Mouse (Mus musculus): ENCODE results near the gene Nr1i3.
A peak's percentile ranks its signal among the peaks of the same experiment; 100 is the strongest.

The Nr1i3 gene

DNA sequence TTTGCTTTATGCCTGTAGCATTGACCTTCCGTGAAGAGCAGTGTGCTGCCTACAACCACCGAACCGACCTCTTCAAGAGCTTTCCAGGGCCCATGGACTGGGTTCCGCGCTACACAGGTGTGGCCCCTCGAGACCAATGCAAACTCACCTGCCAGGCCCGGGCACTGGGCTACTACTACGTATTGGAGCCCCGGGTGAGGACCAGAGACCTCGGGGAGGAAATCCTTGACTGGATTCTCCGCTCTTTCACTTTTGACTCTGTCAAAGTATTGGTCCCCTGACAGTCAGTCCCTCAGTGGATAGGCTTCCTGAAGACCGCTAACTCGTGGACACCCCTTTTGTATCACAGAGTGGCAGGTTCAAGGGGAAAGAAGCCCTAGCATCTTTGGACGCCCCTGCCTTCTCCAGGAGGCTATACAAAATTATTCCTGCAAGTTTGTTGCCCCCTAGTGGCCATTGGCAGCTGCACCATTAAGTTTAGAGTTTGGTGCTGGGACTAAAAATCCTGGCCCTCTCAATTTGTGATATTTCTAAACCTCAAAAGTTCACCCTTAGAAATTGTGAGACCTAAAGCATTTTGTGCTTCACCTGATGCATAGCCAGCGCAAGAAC, 43.3 kb downstream of the Nr1i3 start:
- peak; percentile 69 for DNase-seq

GRCm38 (mm10) chr1:171257781-171258180, 44.0 kb downstream of the Nr1i3 start:
- no peak for DNase-seq

DNA sequence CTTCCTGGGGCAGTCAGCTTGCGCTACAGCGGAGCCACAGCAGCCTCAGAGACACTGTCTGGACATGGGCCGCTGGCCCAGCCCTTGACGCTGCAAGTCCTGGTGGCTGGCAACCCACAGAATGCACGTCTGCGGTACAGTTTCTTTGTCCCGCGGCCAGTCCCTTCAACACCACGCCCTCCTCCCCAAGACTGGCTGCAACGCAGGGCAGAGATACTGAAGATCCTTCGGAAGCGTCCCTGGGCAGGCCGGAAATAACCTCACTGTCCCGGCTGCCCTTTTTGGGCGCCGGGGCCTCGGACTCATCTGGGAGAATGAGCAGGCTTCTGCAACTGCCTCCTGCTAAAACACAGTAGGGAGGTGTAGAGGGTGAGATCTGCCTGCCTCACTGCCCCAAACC, 45.2 kb downstream of the Nr1i3 start:
- DNase-seq: no peak

- no peak for DNase-seq
Measured at GRCm38 (mm10) chr1:171260316-171260715, 46.5 kb downstream of the Nr1i3 start.

DNA sequence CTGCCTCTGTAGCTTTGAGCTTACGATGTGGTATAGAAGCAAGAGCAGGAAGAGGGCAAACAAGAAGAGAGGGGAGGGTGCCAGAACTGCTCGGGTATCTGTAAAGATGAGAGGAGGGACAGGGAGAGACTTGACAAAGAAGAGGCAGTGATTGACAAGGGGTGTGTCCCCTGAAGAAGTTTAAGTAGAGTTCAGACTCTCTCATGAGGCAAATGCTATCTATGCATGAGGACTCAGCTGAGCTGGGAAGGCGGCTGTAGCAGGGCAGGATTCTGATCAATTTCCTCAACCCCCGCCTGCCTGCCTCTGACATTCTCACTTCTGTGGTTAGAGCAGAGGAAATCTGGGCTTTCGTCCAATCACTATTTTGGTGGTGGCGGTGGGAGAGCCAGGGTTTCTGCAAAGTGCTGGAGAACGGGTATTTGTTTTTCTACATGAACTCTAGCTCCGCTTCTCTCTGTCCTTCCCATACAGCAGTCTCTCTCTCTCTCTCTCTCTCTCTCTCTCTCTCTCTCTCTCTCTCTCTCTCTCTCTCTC, 48.9 kb downstream of the Nr1i3 start:
- DNase-seq: peak; percentile 52

DNA sequence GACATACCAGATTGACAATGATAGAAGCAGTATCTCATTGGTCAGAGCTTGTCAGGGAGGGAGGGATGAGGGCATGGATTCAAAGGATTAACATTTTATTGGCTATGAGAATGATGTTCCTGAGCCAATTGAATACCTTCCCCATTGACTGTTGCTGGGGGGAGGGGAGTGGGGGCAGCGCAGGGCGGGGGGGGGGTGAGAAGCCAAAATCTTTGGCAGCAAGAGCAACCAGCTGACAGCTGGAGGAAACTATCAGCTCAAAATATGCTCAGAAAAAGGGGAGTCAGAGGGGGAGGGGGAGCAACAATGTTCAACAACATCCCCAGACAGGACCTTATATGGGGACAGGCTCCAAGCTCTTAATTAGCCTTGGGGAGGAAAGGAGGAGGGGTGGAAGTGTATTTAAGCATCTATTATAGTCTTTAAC, 49.4 kb downstream of the Nr1i3 start:
- DNase-seq: no peak

GRCm38 (mm10) chr1:171263666-171264461, 50.1 kb downstream of the Nr1i3 start:
- DNase-seq: no peak

GRCm38 (mm10) chr1:171265971-171266744, 52.4 kb downstream of the Nr1i3 start:
- no peak for DNase-seq

- DNase-seq: no peak
Measured at GRCm38 (mm10) chr1:171268341-171268740, 54.6 kb downstream of the Nr1i3 start.

GRCm38 (mm10) chr1:171269848-171270572, 56.2 kb downstream of the Nr1i3 start, which contains the start of gene B4galt3:
TSS of gene B4galt3 (plus strand) at chr1:171270328.
- peak; percentile 99 for DNase-seq

Measured in kidney, adult 18-20 months (tissue).